Mouse (Mus musculus): ENCODE results near the gene Gm3854. TPM values are rescaled to one million over a fixed set of nuclear protein-coding genes. Genes with fewer than 3 reads are reported as not detected.

The Gm3854 gene
- polyA plus RNA-seq, 1 experiment from 2014 or later, result 1.6 TPM

GRCm38 (mm10) chr7:6358937-6359590, 15.5 kb downstream of the Gm3854 start:
- H3K9me3 ChIP-seq (replicated peaks; ENCODE audit: control insufficient read depth, low read length), result no peaks in the 10 kb centered on the region
- no peak overlapping the region for H3K4me3 ChIP-seq (ENCODE audit: low read depth, low read length)
- no peak overlapping the region for H3K4me2 ChIP-seq (ENCODE audit: low read depth, low read length)
- 51% methylated on average over 10 of the region's 10 CpGs for WGBS
- no peak overlapping the region for H3K9ac ChIP-seq (replicated peaks; ENCODE audit: low read length)
- DNase-seq (ENCODE audit: low spot score) (peak; percentile 83), ATAC-seq (replicated peaks; ENCODE audit: insufficient number of reproducible peaks, low FRiP score, low TSS enrichment, low read depth) (no peak)
- no peaks in the 10 kb centered on the region for H3K36me3 ChIP-seq (replicated peaks; ENCODE audit: control insufficient read depth, insufficient read depth, low read depth, low read length)
- H3K27ac ChIP-seq (replicated peaks; ENCODE audit: low read depth, low read length), result no peak overlapping the region
- no peaks in the 10 kb centered on the region for H3K27me3 ChIP-seq (ENCODE audit: control insufficient read depth, insufficient read depth, low read length)
- no peaks in the 10 kb centered on the region for H3K4me1 ChIP-seq (ENCODE audit: control insufficient read depth, insufficient read depth, low read length)

DNA sequence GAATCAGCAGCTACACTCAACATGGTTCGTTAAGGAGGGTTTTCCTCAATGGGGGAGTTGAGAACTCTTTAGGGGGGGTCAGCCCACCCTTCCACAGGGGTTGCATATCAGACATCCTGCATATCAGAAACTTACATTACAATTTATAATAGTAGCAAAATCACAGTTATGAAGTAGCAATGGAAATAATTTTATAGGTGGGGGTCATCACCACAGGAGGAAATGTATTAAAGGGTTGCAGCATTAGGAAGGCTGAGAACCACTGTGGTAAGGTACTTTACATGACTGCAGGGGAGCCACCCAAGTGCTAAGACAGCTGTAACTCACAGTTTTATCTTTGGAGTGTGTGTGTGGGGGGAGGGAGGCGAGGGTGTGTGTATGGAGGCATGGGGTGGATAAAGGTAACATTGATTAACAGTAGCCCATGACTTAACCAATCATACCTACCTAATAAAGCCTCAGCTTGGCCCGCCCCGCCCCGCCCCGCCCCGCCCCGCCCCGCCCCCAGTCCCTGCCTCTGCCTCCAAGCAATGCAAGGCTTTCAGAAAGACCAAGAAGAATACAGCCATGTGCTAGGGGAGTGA, 17.0 kb downstream of the Gm3854 start:
- no peaks in the 10 kb centered on the region for H3K4me1 ChIP-seq (ENCODE audit: control insufficient read depth, insufficient read depth, low read length)
- no peak overlapping the region for H3K9ac ChIP-seq (replicated peaks; ENCODE audit: low read length)
- no peak overlapping the region for H3K27ac ChIP-seq (replicated peaks; ENCODE audit: low read depth, low read length)
- WGBS, result 9% methylated on average over 9 of the region's 9 CpGs
- ATAC-seq (replicated peaks; ENCODE audit: insufficient number of reproducible peaks, low FRiP score, low TSS enrichment, low read depth) (no peak), DNase-seq (ENCODE audit: low spot score) (no peak)
- H3K4me2 ChIP-seq (ENCODE audit: low read depth, low read length), result no peak overlapping the region
- no peaks in the 10 kb centered on the region for H3K27me3 ChIP-seq (ENCODE audit: control insufficient read depth, insufficient read depth, low read length)
- H3K4me3 ChIP-seq (ENCODE audit: low read depth, low read length), result no peak overlapping the region
- no peaks in the 10 kb centered on the region for H3K9me3 ChIP-seq (replicated peaks; ENCODE audit: control insufficient read depth, low read length)
- H3K36me3 ChIP-seq (replicated peaks; ENCODE audit: control insufficient read depth, insufficient read depth, low read depth, low read length), result no peaks in the 10 kb centered on the region

- Histone ChIP-seq H3K4me2 (ENCODE audit: low read depth, low read length) (peak overlapping the region; percentile 42), H3K36me3 (replicated peaks; ENCODE audit: control insufficient read depth, insufficient read depth, low read depth, low read length) (no peaks in the 10 kb centered on the region), H3K4me3 (ENCODE audit: low read depth, low read length) (peak overlapping the region; percentile 45), H3K4me1 (ENCODE audit: control insufficient read depth, insufficient read depth, low read length) (no peaks in the 10 kb centered on the region), H3K27ac (replicated peaks; ENCODE audit: low read depth, low read length) (0 out of 2 replicates have a peak overlapping the region, but pooled peaks have one; percentile 3), H3K9ac (replicated peaks; ENCODE audit: low read length) (peak overlapping the region; percentile 35), H3K27me3 (ENCODE audit: control insufficient read depth, insufficient read depth, low read length) (no peaks in the 10 kb centered on the region), H3K9me3 (replicated peaks; ENCODE audit: control insufficient read depth, low read length) (no peaks in the 10 kb centered on the region)
- no peak for ATAC-seq (replicated peaks; ENCODE audit: insufficient number of reproducible peaks, low FRiP score, low TSS enrichment, low read depth)
- WGBS, result 29% methylated on average over 7 of the region's 7 CpGs
- no peak for DNase-seq (ENCODE audit: low spot score)
These were observed 18.2 kb downstream of the Gm3854 start for GRCm38 (mm10) chr7:6361756-6362155.

- no peaks in the 10 kb centered on the region for H3K4me1 ChIP-seq (ENCODE audit: control insufficient read depth, insufficient read depth, low read length)
- DNase-seq (ENCODE audit: low spot score), result peak; percentile 98
- H3K4me2 ChIP-seq (ENCODE audit: low read depth, low read length), result peak overlapping the region; percentile 63
- 0 out of 2 replicates have a peak overlapping the region, but pooled peaks have one; percentile 47 for H3K27ac ChIP-seq (replicated peaks; ENCODE audit: low read depth, low read length)
- H3K9ac ChIP-seq (replicated peaks; ENCODE audit: low read length), result peak overlapping the region; percentile 35
- H3K27me3 ChIP-seq (ENCODE audit: control insufficient read depth, insufficient read depth, low read length), result no peaks in the 10 kb centered on the region
- peak; percentile 95 for ATAC-seq (replicated peaks; ENCODE audit: insufficient number of reproducible peaks, low FRiP score, low TSS enrichment, low read depth)
- peak overlapping the region; percentile 45 for H3K4me3 ChIP-seq (ENCODE audit: low read depth, low read length)
- no peaks in the 10 kb centered on the region for H3K36me3 ChIP-seq (replicated peaks; ENCODE audit: control insufficient read depth, insufficient read depth, low read depth, low read length)
- WGBS, result under 1% methylated on average over 36 of the region's 38 CpGs
- no peaks in the 10 kb centered on the region for H3K9me3 ChIP-seq (replicated peaks; ENCODE audit: control insufficient read depth, low read length)
These were observed 18.9 kb downstream of the Gm3854 start for GRCm38 (mm10) chr7:6362268-6363046.

GRCm38 (mm10) chr7:6363047-6363488, 19.5 kb downstream of the Gm3854 start, which contains the start of gene Zfp78:
TSS of gene Zfp78 (plus strand) at chr7:6363280.
- H3K36me3 ChIP-seq (replicated peaks; ENCODE audit: control insufficient read depth, insufficient read depth, low read depth, low read length), result no peaks in the 10 kb centered on the region
- H3K4me2 ChIP-seq (ENCODE audit: low read depth, low read length), result peak within 1 kb of the TSS; percentile 63
- H3K9me3 ChIP-seq (replicated peaks; ENCODE audit: control insufficient read depth, low read length), result no peaks in the 10 kb centered on the region
- H3K4me1 ChIP-seq (ENCODE audit: control insufficient read depth, insufficient read depth, low read length), result no peaks in the 10 kb centered on the region
- H3K27ac ChIP-seq (replicated peaks; ENCODE audit: low read depth, low read length), result peak within 1 kb of the TSS; percentile 47; the same call in 1 of the 2 replicates
- DNase-seq (ENCODE audit: low spot score) (peak; percentile 94), ATAC-seq (replicated peaks; ENCODE audit: insufficient number of reproducible peaks, low FRiP score, low TSS enrichment, low read depth) (no peak; the same call in 1 of the 2 replicates)
- no peaks in the 10 kb centered on the region for H3K27me3 ChIP-seq (ENCODE audit: control insufficient read depth, insufficient read depth, low read length)
- peak within 1 kb of the TSS; percentile 61 for H3K9ac ChIP-seq (replicated peaks; ENCODE audit: low read length)
- under 1% methylated on average over 23 of the region's 23 CpGs for WGBS
- peak within 1 kb of the TSS; percentile 45 for H3K4me3 ChIP-seq (ENCODE audit: low read depth, low read length)

GRCm38 (mm10) chr7:6364761-6365160, 21.2 kb downstream of the Gm3854 start:
- H3K9me3 ChIP-seq (replicated peaks; ENCODE audit: control insufficient read depth, low read length), result no peaks in the 10 kb centered on the region
- no peaks in the 10 kb centered on the region for H3K4me1 ChIP-seq (ENCODE audit: control insufficient read depth, insufficient read depth, low read length)
- H3K4me2 ChIP-seq (ENCODE audit: low read depth, low read length), result no peak overlapping the region
- ATAC-seq (replicated peaks; ENCODE audit: insufficient number of reproducible peaks, low FRiP score, low TSS enrichment, low read depth), result no peak
- no peak for DNase-seq (ENCODE audit: low spot score)
- H3K36me3 ChIP-seq (replicated peaks; ENCODE audit: control insufficient read depth, insufficient read depth, low read depth, low read length), result no peaks in the 10 kb centered on the region
- 45% methylated on average over 1 of the region's 1 CpGs for WGBS
- H3K27ac ChIP-seq (replicated peaks; ENCODE audit: low read depth, low read length), result no peak overlapping the region
- no peak overlapping the region for H3K9ac ChIP-seq (replicated peaks; ENCODE audit: low read length)
- no peak overlapping the region for H3K4me3 ChIP-seq (ENCODE audit: low read depth, low read length)
- H3K27me3 ChIP-seq (ENCODE audit: control insufficient read depth, insufficient read depth, low read length), result no peaks in the 10 kb centered on the region

- 89% methylated on average over 5 of the region's 5 CpGs for WGBS
- Histone ChIP-seq H3K4me1 (ENCODE audit: control insufficient read depth, insufficient read depth, low read length) (no peaks in the 10 kb centered on the region), H3K9me3 (replicated peaks; ENCODE audit: control insufficient read depth, low read length) (no peaks in the 10 kb centered on the region), H3K9ac (replicated peaks; ENCODE audit: low read length) (no peak overlapping the region), H3K36me3 (replicated peaks; ENCODE audit: control insufficient read depth, insufficient read depth, low read depth, low read length) (no peaks in the 10 kb centered on the region), H3K27me3 (ENCODE audit: control insufficient read depth, insufficient read depth, low read length) (no peaks in the 10 kb centered on the region), H3K27ac (replicated peaks; ENCODE audit: low read depth, low read length) (no peak overlapping the region), H3K4me2 (ENCODE audit: low read depth, low read length) (no peak overlapping the region), H3K4me3 (ENCODE audit: low read depth, low read length) (no peak overlapping the region)
- no peak for DNase-seq (ENCODE audit: low spot score)
- ATAC-seq (replicated peaks; ENCODE audit: insufficient number of reproducible peaks, low FRiP score, low TSS enrichment, low read depth), result no peak
These were observed 23.6 kb downstream of the Gm3854 start for GRCm38 (mm10) chr7:6367185-6367584.

Measured in embryonic facial prominence, embryonic 11.5 days (tissue).